Mouse (Mus musculus) kidney, embryonic 14.5 days (tissue): ENCODE data around the gene Amdhd1. TPM values are rescaled to one million over a fixed set of nuclear protein-coding genes. Genes with fewer than 3 reads are reported as not detected.
A peak's percentile ranks its signal among the peaks of the same experiment; 100 is the strongest.
"Not testable (repeated sequence)": the region's sequence is repeated elsewhere in the genome, so short reads cannot be mapped to it uniquely, and the experiment has no call there.

Source experiments
- ATAC-seq: fragments of 200-750 bp; cut with Nextera tagmentation; 2 replicates; pipeline ENCODE4 v1.8.0; 2017; ENCODE audit warnings: moderate number of reproducible peaks, mild to moderate bottlenecking, moderate TSS enrichment, moderate library complexity; ENCODE audit not compliant: low FRiP score, low TSS enrichment
- H3K27ac ChIP-seq: fragments of 300-500 bp; sonication (generic); 2 replicates; pipeline ENCODE4 v1.5.1; 2014; ENCODE audit warnings: low read depth, mild to moderate bottlenecking, low read length, moderate library complexity, mixed read lengths
- H3K27me3 ChIP-seq: fragments of 300-500 bp; sonication (generic); 2 replicates; pipeline ENCODE4 v1.6.1; 2014; ENCODE audit warnings: mild to moderate bottlenecking, low read length; ENCODE audit not compliant: control insufficient read depth, insufficient read depth
- H3K36me3 ChIP-seq: fragments of 300-500 bp; sonication (generic); 2 replicates; pipeline ENCODE4 v1.6.1; 2014; ENCODE audit warnings: low read length, mixed read lengths; ENCODE audit not compliant: control insufficient read depth, insufficient read depth
- H3K4me1 ChIP-seq: fragments of 300-500 bp; sonication (generic); 2 replicates; pipeline ENCODE4 v1.6.1; 2014; ENCODE audit warnings: low read length, mixed read lengths; ENCODE audit not compliant: control insufficient read depth, insufficient read depth
- H3K4me2 ChIP-seq: fragments of 300-500 bp; sonication (generic); replicated peaks from 2 replicates; pipeline ENCODE4 v1.6.1; 2014; ENCODE audit warnings: low read depth, mild to moderate bottlenecking, low read length
- H3K4me3 ChIP-seq: fragments of 300-500 bp; sonication (generic); 2 replicates; pipeline ENCODE4 v1.5.1; 2014; ENCODE audit warnings: mild to moderate bottlenecking, low read length
- H3K9ac ChIP-seq: fragments of 300-500 bp; sonication (generic); 2 replicates; pipeline ENCODE4 v1.6.1; 2014; ENCODE audit warnings: low read depth, mild to moderate bottlenecking, low read length, moderate library complexity
- H3K9me3 ChIP-seq: fragments of 300-500 bp; sonication (generic); 2 replicates; pipeline ENCODE4 v1.6.1; 2016; ENCODE audit warnings: low read length; ENCODE audit not compliant: control insufficient read depth
- WGBS: fragments of 180-500 bp; shearing (Covaris S2); extraction: QIAGEN DNeasy Blood & Tissue Kit; methylation state at CpG from one replicate; pipeline ENCODE4 v1.1.7; 2014; 5-methylcytosine and 5-hydroxymethylcytosine counted together
- polyA plus RNA-seq: library from polyadenylated mRNA; unstranded; fragments of >200 nt; fragmentation: Nextera tagmentation; extraction: Ambion mirVana; gene quantifications from 2 replicates; pipeline ENCODE4 v1.2.1, GENCODE M21; 2014

Amdhd1 gene
- polyA plus RNA-seq, 1 experiment from 2014 or later: 0.76 TPM

- ATAC-seq: no peak
- Histone ChIP-seq H3K9me3 (no peaks in the 10 kb centered on the region), H3K4me1 (no peaks in the 10 kb centered on the region), H3K9ac (no peak overlapping the region), H3K4me3 (no peak overlapping the region), H3K27ac (no peak overlapping the region), H3K36me3 (no peaks in the 10 kb centered on the region), H3K4me2 (no peak overlapping the region), H3K27me3 (no peaks in the 10 kb centered on the region)
- WGBS: 90% methylated on average over 11 of the region's 11 CpGs
Observed at GRCm38 (mm10) chr10:93567841-93568566, 28.2 kb upstream of the Amdhd1 start.

- Histone ChIP-seq H3K9ac (no peak overlapping the region), H3K27me3 (no peaks in the 10 kb centered on the region), H3K36me3 (no peaks in the 10 kb centered on the region), H3K4me3 (no peak overlapping the region), H3K9me3 (no peaks in the 10 kb centered on the region), H3K4me1 (no peaks in the 10 kb centered on the region), H3K27ac (no peak overlapping the region), H3K4me2 (no peak overlapping the region)
- WGBS: 85% methylated on average over 10 of the region's 10 CpGs
- ATAC-seq: no peak
Observed at GRCm38 (mm10) chr10:93567066-93567465, 27.2 kb upstream of the Amdhd1 start.

- no peak overlapping the region for H3K4me2 ChIP-seq
- no peaks in the 10 kb centered on the region for H3K4me1 ChIP-seq
Observed at GRCm38 (mm10) chr10:93564518-93565090, 24.8 kb upstream of the Amdhd1 start.

GRCm38 (mm10) chr10:93559786-93560185 is 20.0 kb upstream of the Amdhd1 start:
- Histone ChIP-seq H3K27ac (no peak overlapping the region), H3K9ac (no peak overlapping the region), H3K9me3 (no peaks in the 10 kb centered on the region; the same call in 1 of the 2 replicates), H3K27me3 (no peaks in the 10 kb centered on the region), H3K4me1 (no peaks in the 10 kb centered on the region), H3K4me3 (no peak overlapping the region), H3K36me3 (no peaks in the 10 kb centered on the region), H3K4me2 (no peak overlapping the region)
- 48% methylated on average over 9 of the region's 9 CpGs for WGBS
- ATAC-seq: 0 out of 2 replicates have a peak, but pooled peaks have one; percentile 35

More at GRCm38 (mm10) chr10:93564518-93565090, 24.8 kb upstream of the Amdhd1 start:
- no peak for ATAC-seq
- WGBS: 91% methylated on average over 14 of the region's 14 CpGs
- Histone ChIP-seq H3K9me3 (no peaks in the 10 kb centered on the region; the same call in 1 of the 2 replicates), H3K36me3 (no peaks in the 10 kb centered on the region), H3K9ac (no peak overlapping the region), H3K4me3 (no peak overlapping the region), H3K27ac (no peak overlapping the region), H3K27me3 (no peaks in the 10 kb centered on the region)

- not testable (repeated sequence) for H3K4me3 ChIP-seq
Observed at GRCm38 (mm10) chr10:93557971-93558370, 18.1 kb upstream of the Amdhd1 start.

GRCm38 (mm10) chr10:93552596-93552995 is 12.8 kb upstream of the Amdhd1 start:
- Histone ChIP-seq H3K4me1 (no peaks in the 10 kb centered on the region), H3K4me2 (no peak overlapping the region), H3K27me3 (no peaks in the 10 kb centered on the region), H3K9me3 (no peaks in the 10 kb centered on the region), H3K4me3 (no peak overlapping the region), H3K36me3 (no peaks in the 10 kb centered on the region), H3K9ac (no peak overlapping the region), H3K27ac (no peak overlapping the region)
- ATAC-seq: no peak
- WGBS: 82% methylated on average over 8 of the region's 8 CpGs

More at GRCm38 (mm10) chr10:93557971-93558370, 18.1 kb upstream of the Amdhd1 start:
- not testable (repeated sequence) for ATAC-seq, H3K4me1 ChIP-seq, H3K4me2 ChIP-seq, H3K36me3 ChIP-seq, H3K27ac ChIP-seq, H3K9ac ChIP-seq, H3K27me3 ChIP-seq, H3K9me3 ChIP-seq
- 76% methylated on average over 2 of the region's 2 CpGs for WGBS

GRCm38 (mm10) chr10:93549821-93550220 is 10.0 kb upstream of the Amdhd1 start:
- 77% methylated on average over 10 of the region's 10 CpGs for WGBS
- no peak for ATAC-seq

GRCm38 (mm10) chr10:93548991-93549390 is 9.2 kb upstream of the Amdhd1 start:
- no peaks in the 10 kb centered on the region for H3K4me1 ChIP-seq
- WGBS: 11% methylated on average over 7 of the region's 7 CpGs
- H3K9ac ChIP-seq: no peak overlapping the region
- no peak overlapping the region for H3K27ac ChIP-seq
- H3K4me2 ChIP-seq: no peak overlapping the region
- H3K4me3 ChIP-seq: no peak overlapping the region
- ATAC-seq: peak; percentile 76
- no peaks in the 10 kb centered on the region for H3K27me3 ChIP-seq
- no peaks in the 10 kb centered on the region for H3K36me3 ChIP-seq
- no peaks in the 10 kb centered on the region for H3K9me3 ChIP-seq

More at GRCm38 (mm10) chr10:93549821-93550220, 10.0 kb upstream of the Amdhd1 start:
- Histone ChIP-seq H3K4me1 (no peaks in the 10 kb centered on the region), H3K36me3 (no peaks in the 10 kb centered on the region), H3K9me3 (no peaks in the 10 kb centered on the region), H3K27ac (no peak overlapping the region), H3K4me2 (no peak overlapping the region), H3K27me3 (no peaks in the 10 kb centered on the region), H3K4me3 (no peak overlapping the region), H3K9ac (no peak overlapping the region)

GRCm38 (mm10) chr10:93547741-93548270 is 8.0 kb upstream of the Amdhd1 start:
- 0 out of 2 replicates have a peak, but pooled peaks have one; percentile 28 for ATAC-seq
- 96% methylated on average over 4 of the region's 4 CpGs for WGBS
- Histone ChIP-seq H3K27me3 (no peaks in the 10 kb centered on the region), H3K9me3 (no peaks in the 10 kb centered on the region), H3K4me3 (no peak overlapping the region), H3K4me2 (no peak overlapping the region), H3K27ac (no peak overlapping the region), H3K36me3 (no peaks in the 10 kb centered on the region), H3K9ac (no peak overlapping the region), H3K4me1 (no peaks in the 10 kb centered on the region)
